Mouse (Mus musculus) erythroid progenitor cell, adult 5-6 weeks (primary cell): Measurements from ENCODE around the gene Pomt2. TPM values are rescaled to one million over a fixed set of nuclear protein-coding genes. Genes with fewer than 3 reads are reported as not detected.
"Not testable (repeated sequence)": the region's sequence is repeated elsewhere in the genome, so short reads cannot be mapped to it uniquely, and the experiment has no call there.

ENCODE experiments used
- ATAC-seq: replicated peaks from 2 replicates; pipeline ENCODE4 v1.8.0; 2016; ENCODE audit warnings: moderate number of reproducible peaks, mild to moderate bottlenecking, moderate TSS enrichment, inconsistent platforms; ENCODE audit not compliant: poor library complexity, low FRiP score, severe bottlenecking
- total RNA-seq, 2 experiments: library from RNA; stranded (forward) in 1 of 2; stranded (reverse) in 1 of 2; fragments of 150-400 nt in 1 of 2; fragments of 186-747, 209-891 nt in 1 of 2; gene quantifications; 2 replicates each; pipeline versions ENCODE4 v1.2.3 to v1.2.4; 2015 to 2017; ENCODE audit warnings: low replicate concordance in 2 of 2

Pomt2 gene
- 0.42 and 5.0 TPM in 2 replicates for total RNA-seq (2015; ENCODE audit: low replicate concordance)
- total RNA-seq (2017; ENCODE audit: low replicate concordance): 1.3 and 1.8 TPM in 2 replicates

GRCm38 (mm10) chr12:87147395-87148089 is at the start of gene Pomt2:
Gene Pomt2 (minus strand): TSS chr12:87147968.
- peak; percentile 94 for ATAC-seq

GRCm38 (mm10) chr12:87196310-87196709 is 48.5 kb upstream of the Pomt2 start:
- no peak for ATAC-seq

- no peak for ATAC-seq
Measured at GRCm38 (mm10) chr12:87195069-87195468, 47.3 kb upstream of the Pomt2 start.

- no peak for ATAC-seq
Measured at GRCm38 (mm10) chr12:87193008-87193407, 45.2 kb upstream of the Pomt2 start.

GRCm38 (mm10) chr12:87177631-87178030 is 29.9 kb upstream of the Pomt2 start:
- no peak for ATAC-seq

GRCm38 (mm10) chr12:87175194-87175946 is 27.6 kb upstream of the Pomt2 start:
- no peak for ATAC-seq

GRCm38 (mm10) chr12:87160815-87161214 is 13.0 kb upstream of the Pomt2 start:
- no peak for ATAC-seq

GRCm38 (mm10) chr12:87160310-87160709 is 12.5 kb upstream of the Pomt2 start:
- no peak for ATAC-seq

GRCm38 (mm10) chr12:87158099-87158498 is 10.3 kb upstream of the Pomt2 start:
- no peak for ATAC-seq

GRCm38 (mm10) chr12:87157361-87157760 is 9.6 kb upstream of the Pomt2 start:
- no peak for ATAC-seq

- ATAC-seq: not testable (repeated sequence)
Measured at GRCm38 (mm10) chr12:87154448-87154847, 6.7 kb upstream of the Pomt2 start.

- ATAC-seq: no peak
Measured at GRCm38 (mm10) chr12:87149471-87149870, 1.7 kb upstream of the Pomt2 start.

GRCm38 (mm10) chr12:87148136-87148535 is 368 bp upstream of the Pomt2 start:
- no peak for ATAC-seq

- ATAC-seq: peak; percentile 89
Measured at GRCm38 (mm10) chr12:87146966-87147365, 802 bp downstream of the Pomt2 start, which contains the start of gene Gstz1. Gene Gstz1 (plus strand): TSS chr12:87147165.

- no peak for ATAC-seq
Measured at GRCm38 (mm10) chr12:87142156-87142555, 5.6 kb downstream of the Pomt2 start.

GRCm38 (mm10) chr12:87138768-87139167 is 9.0 kb downstream of the Pomt2 start:
- ATAC-seq: no peak

GRCm38 (mm10) chr12:87138342-87138701 is 9.4 kb downstream of the Pomt2 start:
- ATAC-seq: no peak

GRCm38 (mm10) chr12:87137439-87138341 is 10.1 kb downstream of the Pomt2 start:
- ATAC-seq: no peak

- no peak for ATAC-seq
Measured at GRCm38 (mm10) chr12:87132784-87133183, 15.0 kb downstream of the Pomt2 start.

GRCm38 (mm10) chr12:87132210-87132609 is 15.6 kb downstream of the Pomt2 start:
- no peak for ATAC-seq
